Mouse (Mus musculus) adrenal gland, adult (tissue): Measurements from ENCODE around the gene 1700067K01Rik.

Experiments used
- DNase-seq, 2 experiments: peaks; one replicate each; pipeline ENCODE4 v3.0.0; 2022 to 2023; ENCODE audit warnings: low spot score in 1 of 2; ENCODE audit not compliant: inconsistent age in 2 of 2

The 1700067K01Rik gene

DNA sequence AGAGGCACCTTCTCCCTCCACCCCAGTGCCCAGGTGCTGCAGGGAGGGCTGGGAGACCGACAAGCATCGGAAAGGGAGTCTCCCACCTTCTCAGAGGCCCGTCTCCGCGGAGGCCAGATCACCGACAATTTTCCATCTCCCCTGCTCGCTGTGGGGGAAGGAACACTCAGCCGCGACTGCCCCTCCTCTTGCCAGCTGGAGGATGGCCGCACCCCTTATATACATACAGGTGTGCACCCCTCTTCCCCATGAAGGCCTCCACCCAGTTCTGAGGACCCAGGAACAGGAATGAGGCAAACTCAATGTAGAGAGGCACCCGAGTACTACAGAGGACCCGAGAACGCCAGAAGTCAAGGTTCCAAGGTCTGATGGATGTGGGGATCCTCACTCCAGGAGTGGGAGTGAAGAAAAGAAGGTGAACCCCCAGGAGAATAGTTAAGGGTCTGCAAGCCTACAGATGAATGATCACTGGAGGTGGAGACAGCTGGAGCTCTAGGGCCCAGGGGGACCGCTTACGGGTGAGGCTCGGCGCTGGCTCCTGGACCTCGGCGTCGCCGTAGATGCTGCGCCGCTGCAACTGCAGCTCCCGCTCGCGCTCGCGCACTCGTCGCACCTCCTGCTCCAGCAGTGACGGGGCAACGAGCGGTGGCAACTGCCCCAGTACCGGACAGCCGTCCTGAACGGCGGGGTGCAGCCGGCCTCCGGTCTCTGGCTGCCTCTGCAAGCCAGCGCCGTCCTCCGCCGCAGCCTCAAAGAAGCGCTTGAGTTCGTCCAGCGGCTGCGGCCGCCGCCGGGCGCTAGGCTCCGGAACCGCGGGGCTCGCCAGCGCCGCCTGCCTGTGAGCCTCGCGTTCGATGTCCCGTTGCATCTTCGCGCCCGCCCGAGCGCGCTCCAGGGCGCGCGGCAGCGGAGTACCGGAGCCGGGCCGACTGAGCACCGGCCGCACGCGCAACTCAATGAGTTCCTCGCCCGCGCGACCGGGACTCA is 9.6 kb downstream of the 1700067K01Rik start:
- DNase-seq, result peak; percentile 79 to 93

DNA sequence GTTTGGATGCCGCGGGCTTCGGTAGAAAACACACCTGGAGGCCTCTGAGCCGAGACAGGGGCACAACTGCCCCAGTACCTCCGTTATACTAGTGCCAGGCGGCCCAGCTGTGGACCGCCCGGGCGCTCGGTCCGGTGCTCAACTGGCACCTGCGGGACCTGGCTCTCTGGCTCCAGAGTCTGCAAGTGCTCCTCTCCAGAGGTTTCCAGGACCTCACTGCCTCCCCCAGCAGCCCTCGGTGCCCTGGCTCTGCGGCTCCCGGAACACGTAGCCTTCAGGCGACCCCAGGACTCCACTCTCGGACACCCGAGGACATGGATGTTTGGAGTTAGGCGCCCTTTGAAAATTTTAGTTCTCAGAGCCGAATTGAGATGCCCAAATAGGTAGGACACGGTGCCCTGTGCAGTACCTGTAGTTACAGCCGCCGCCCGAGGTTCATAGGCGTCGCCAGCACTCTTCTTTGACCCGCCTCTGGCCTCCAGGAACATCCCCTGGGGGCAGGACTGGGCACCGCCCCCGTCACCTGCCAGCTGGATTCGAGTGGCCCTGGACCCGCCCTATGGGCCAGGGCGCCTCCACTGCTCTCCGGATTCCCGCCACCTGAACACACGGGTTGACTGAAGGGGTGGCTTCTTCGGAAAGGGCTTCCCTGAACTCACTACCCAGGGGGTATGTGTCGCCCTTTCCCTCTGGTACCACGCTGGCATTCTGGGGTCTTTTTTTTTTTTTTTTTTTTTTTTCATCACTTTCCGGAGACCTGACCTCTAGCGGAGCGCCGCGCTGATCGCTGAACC is 10.6 kb downstream of the 1700067K01Rik start, which contains the start of gene 2210011C24Rik:
2210011C24Rik (minus strand) TSS at position 467 of the 794 bp plus-strand sequence.
- DNase-seq, result peak in 1 of 2 experiments; percentile 55

DNA sequence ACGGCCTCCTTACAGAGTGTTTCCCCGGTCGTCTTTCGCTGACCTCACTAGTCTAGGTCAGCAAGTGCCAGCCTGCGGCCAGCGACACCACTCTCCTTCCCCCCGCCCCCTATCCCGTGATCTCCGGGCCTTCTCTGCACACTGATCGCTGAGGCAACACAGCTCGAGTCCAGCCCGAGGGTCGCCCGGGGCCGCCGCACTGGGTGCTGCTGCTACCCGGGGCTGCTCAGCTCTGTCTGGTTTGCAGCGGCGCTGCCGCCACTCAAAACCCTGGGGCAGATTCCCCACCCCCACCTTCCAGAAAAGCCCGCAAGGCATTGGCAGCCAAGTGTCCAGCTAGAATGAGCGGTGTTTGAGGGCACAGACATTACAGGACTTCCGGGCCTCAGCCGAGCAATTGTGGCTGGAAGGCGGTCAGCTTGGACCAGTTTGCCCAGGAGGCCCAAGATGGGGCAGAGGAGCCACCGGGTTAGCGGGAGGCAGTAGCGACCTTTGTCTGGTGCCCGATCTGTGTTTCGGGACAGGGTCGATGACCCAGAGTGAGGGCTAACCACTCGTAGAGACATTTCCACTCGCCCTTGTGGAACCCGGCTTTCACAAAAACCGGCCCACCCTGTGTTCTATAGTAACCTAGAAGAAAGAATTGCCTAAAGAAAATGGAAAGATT is 11.3 kb downstream of the 1700067K01Rik start:
- no peak for DNase-seq

DNA sequence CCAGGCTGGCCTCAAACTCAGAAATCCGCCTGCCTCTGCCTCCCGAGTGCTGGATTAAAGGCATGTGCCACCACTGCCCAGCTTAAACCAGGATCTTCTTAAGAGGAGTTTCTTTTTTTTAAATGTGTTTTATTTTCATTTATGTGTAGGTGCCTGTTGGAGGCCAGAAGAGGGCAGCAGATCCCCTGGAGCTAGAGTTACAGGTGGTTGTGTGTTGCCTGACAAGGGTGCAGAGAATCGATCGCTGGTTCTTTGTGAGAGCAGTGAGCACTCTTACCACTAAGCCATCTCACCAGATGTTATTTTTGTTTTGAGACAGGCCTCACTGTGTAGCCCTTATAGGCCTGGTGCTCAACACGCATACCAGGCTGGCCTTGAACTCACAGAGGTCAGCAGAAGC is 14.5 kb downstream of the 1700067K01Rik start:
- no peak for DNase-seq

DNA sequence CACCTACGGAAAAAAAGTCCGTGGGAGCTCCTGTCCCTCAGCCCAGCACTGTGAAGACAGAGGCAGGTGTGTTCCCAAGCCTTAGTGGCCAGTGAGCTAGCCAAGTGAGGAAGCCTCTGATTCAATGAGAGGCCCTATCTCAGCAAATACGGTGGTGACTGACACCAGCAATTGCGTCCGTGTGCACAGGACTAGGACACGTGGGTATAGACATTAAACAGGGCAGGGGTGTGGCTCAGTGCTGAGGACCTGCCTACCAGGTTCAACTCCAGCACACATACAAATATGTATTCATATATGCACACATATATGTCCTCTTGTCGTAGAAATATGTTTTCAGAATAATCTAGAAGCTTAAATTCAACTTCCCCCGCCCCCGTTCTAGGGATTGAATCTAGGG is 18.4 kb downstream of the 1700067K01Rik start:
- DNase-seq, result no peak

DNA sequence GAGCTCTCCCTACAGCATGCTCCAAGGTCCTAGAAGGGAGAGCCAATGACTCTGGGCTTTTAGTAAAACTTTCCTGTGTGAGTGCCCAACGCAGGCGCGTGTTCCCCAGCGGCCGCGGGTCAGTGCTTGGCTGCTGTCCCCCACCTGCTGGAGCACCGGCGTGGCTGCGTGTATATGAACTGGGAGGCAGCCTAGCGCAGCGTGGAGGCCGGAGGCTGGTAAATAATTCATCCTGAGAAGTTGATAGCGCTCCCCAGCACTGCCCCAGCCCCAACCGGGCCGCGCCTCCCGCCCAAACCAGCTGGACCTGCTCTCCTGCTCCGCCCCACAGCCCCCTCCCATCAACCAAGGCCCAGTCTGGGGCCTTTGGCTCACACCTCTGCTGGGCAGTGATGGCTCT is 19.8 kb downstream of the 1700067K01Rik start, which contains the start of gene Palm3:
Palm3 (plus strand) TSS at position 376 of the 400 bp plus-strand sequence.
- no peak for DNase-seq

DNA sequence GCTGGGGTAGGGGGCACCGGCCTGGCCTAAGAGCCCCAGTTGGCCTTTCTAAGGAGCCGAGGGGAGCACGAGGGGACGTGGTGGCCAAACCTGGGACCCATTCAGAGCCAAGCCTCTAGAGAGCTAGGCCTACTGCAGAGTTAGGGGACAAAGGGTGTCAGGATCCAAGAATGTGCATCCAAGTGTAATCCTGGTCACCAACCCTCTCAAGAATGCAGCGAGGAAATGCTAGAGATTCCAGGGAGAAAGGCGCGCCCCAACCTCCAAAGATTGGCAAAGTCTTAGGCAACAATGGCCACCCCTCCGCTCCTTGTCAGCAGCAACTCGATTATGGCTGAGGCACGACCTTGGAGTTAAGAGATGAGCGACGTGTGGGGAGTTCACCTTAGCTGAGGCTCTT is 20.3 kb downstream of the 1700067K01Rik start:
- no peak for DNase-seq

DNA sequence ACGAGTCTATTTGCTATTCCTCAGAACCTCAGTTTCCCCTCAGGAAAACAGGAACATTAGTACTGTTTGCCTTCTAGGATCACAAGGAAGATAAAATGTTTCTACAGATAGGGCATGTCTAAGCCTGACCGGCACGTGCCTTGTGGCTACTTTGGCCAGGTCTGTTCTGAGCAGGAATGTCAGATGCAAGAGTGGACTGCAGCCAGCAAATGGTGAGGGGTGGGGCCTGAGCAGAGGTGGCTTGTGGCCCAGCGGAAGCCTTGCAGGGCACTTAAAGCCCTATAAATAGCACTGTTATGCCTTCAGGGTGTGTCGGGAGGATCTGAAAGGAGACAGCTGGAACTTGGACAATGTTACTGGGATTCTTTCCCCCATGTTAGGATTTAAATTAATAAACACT is 21.8 kb downstream of the 1700067K01Rik start:
- no peak for DNase-seq

DNA sequence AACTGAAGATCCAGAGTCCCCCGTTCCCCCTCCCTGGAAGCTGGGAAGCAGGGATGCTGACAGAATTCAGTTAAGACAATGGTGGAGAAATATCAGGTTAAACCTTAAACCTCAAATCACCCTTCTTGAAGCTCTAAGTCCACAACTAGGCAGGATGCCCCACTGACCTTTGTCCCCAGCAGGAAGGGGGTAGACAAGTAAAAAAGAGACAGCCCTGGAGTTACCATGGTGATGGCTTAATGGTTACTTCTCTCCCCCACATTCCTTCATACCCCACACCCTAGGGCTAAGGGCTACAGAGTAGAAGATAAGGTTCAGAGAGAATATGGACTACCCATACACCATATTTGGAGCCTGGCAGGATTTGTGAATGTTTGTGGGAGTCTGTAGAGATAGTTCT is 22.3 kb downstream of the 1700067K01Rik start:
- no peak for DNase-seq

DNA sequence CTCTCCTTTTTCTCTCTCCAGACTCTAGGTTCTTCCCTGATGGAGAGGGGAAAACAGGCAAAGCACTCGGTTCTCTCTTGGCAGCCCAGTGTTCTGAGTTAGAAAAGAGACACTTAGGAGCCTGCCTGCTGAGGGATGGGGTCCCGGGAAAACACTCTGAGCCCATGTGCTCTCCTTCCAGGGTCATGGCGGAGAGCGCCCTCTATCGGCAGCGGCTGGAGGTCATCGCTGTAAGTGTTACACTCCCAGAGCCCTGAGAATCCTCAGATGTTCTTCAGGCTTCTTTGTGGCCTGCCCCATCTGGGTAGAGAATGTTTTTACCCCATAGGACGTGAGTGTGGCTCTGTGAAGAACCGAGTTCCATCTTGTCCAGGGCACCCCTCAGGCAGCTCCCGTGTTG is 22.9 kb downstream of the 1700067K01Rik start:
- peak in 1 of 2 experiments; percentile 73 for DNase-seq

DNA sequence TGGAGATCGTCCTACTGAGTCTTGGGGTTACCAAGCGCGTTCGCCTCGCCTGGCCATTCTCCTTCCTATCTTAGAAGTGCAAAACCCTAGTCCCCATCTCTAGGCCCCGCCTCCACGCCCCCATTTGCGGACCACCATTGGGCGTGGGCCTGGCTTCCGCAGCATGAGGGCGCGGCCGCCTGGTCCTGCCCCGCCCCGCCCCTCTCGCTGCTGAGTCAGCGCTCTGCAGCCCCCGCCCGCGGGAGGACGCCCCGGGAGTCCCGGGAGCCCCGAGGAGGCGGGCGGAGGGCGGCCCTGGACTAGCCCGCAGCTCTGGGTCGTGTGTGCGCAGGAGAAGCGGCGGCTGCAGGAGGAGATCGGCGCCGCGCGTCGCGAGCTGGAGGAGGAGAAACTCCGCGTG is 24.6 kb downstream of the 1700067K01Rik start:
- peak; percentile 65 to 69 for DNase-seq

DNA sequence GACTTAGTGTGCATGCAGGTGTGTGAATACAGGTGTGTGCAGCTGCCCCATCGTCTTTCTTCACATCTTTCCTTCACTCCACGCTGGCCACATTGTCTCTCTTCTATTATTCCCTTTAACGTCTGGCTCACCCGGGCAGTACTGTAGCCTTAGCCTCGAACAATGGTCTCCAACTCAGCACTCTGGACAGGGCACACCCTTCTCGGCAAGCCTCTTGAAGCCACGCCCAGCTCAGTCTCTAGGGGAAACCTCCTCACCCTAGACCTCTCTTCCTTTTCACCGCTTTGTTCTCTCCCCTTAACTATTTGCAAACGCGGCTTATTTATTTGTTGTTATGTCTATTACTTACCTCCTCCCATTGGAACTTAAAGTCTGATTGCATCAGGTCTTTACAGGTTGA is 26.1 kb downstream of the 1700067K01Rik start:
- no peak for DNase-seq

DNA sequence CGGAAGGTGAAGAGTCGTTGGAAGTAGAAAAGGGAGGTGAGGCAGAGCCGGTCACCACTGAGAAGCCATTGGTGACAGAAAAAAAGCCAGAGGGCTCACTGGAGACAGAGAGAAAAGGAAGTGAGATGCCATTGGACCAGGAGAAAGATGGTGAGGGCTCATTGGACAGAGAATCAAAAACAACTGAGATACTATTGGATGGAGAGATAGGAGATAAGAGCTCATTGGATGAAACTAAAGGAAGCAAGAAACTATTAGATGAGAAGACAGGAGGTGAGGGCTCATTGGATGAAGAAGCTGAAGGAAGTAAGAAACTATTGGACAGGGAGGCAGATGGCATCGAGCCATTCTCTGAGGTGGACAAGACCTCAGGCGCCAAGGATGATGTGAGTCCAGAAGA is 28.0 kb downstream of the 1700067K01Rik start:
- DNase-seq, result no peak

DNA sequence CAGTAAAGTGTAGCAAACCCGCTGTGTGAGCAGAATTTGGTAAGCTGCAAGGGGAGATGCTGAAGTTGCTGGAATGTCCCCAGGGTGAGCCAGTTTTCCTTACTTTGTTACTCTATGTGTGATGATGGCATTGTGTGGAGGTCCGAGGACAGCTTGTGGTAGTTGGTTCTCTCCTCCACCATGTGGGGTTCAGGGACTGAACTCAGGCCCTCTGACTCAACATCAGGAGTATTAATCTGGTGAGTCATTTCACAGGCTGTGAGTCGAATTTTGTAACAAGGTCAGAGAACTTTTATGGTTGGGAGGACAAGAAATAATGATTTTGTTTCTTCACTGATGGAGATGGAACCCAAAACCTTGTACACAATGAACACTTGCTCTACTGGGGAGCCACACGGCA is 31.5 kb downstream of the 1700067K01Rik start:
- peak; percentile 72 to 85 for DNase-seq

DNA sequence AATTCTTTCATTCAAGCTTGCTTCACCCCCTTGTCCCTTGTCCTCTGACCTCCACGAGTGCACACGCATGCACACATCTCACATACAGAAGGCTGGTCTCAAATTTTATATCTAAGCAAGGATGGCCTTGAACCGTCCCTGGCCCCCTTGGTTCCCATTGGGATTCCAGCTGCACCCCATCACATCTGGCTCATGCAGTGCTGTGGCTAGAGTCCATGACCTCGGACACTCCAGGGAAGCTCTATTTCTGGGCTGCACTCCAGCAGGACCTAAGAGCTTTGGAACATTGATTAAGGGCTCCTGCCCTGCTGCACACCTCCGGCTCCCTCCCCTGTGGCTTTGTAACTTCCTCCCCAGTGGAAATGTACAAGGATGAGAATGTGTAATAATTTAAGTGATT is 36.7 kb downstream of the 1700067K01Rik start:
- DNase-seq, result peak; percentile 73 to 86

DNA sequence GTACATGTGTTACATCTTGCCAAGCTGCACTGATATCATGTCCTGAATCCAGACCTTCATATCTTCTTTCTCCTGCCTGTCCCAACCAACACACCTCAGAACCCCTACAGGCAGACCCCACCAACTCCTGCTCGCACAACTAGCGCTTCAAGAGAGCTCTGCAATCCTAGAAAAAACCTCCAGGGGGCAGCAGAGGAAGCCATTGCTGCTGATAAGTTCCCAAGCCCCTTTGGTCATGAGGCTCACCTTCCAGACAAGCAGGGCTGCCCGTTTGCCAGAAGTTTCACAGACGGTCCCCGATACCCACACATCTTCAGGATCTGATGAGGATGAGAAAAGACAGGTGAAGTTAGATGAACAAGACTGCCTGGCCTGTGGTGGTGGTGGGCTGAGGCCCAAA is 37.7 kb downstream of the 1700067K01Rik start:
- DNase-seq, result peak; percentile 69 to 93

DNA sequence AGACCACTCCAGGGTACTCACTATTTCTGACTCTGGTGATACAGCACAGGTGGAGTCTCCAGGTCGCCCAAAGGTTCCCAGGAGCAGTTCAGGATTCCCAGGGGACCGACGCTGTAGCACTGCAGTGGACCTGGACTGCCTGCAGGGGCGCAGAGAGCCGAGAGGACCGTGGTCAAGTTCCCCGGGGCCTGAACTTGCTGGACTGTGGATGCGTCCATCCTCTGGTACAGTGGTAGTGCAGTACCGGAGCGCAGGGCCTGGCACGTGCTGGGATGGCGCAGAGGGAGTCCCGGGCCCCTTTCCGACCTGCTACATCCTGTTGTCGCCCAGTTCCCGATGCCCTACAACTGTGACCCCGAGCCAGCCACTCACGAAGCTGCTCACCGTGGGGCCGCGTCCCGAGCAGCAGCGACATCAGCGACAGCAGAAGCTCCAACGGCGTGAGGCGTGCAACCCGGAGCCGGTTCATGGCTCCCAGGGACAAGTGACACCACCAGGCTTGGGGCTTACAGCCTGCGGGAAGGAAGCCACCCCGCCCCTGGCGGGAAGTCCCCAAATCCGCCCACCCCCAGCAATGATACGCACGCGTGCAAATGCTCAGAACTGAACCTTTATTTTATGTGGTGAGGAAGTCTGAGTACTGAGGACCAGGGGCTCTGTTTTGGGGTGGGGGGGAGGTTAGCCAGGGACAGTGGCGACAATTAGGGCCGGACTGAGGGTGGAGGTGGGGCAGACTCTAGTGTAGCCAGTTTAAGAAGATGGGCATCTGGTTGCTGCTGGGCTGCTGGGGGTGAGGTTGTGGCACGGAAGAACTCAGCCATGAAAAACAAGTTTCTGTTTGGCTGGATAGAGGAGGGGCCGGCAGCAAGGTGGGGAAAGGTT is 41.0 kb downstream of the 1700067K01Rik start, which contains the start of gene Il27ra:
Il27ra (minus strand) TSS at position 524 of the 882 bp plus-strand sequence.
- peak; percentile 72 to 86 for DNase-seq

DNA sequence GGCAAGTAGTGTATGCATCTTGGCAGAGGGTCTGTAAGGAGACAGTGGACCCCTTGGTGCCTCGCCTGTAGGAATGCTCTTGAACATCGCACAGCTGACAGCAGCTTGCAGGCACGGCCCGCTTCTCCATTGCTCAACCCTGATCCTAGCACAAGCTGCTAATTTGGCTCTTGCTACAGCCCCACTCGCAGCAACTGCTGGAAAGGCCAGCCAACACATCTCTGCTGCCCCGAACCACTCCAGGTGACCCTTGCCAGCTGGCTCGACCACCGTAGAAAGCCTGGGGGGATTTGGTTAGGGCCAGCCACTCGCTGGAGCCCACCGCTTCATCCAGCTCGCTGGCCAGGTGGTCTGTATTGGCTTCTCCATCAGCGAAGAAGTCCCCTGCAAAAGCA is 41.6 kb downstream of the 1700067K01Rik start:
- no peak for DNase-seq

DNA sequence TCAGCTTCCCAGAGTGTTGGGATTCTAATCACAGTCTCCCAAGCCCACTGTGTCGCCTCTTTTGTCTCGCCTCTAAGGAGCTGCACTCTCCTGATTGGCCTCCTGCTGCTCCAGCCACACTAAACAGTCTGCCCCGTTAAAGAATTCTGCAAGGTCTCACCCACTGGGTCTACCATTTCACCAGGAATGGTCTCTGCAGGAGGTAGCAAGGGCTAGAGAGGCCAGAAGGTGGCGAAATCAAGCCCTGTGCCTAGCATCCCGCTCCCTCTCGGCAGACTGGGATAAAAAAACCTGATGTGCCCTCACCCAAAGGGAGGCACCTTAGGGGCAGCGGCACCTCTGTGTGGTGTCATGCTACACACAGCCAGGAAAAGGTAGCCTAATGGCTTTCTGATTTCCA is 42.8 kb downstream of the 1700067K01Rik start:
- no peak for DNase-seq

DNA sequence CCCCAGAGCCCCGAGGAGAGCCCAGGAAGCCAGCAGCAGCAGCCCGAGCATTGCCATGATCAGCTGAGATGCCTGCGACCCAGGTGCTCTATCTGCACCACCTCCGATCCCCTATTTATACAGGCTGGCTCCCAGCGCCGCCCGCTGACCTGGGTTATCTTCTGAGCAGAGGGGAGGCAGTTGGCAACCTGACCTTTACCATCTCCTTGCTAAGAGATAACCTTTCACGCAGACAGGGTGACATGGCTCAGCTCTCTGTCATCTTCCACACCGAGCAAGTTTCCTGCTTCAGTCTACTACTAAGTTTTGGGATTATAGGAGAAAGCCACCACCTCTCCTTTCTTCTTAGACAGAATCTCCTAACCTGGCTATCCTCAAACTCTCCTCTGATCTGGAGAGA is 43.6 kb downstream of the 1700067K01Rik start, which contains the start of gene Rln3:
Rln3 (minus strand) TSS at position 101 of the 400 bp plus-strand sequence.
- no peak for DNase-seq
